Mouse (Mus musculus): ENCODE measurements around the gene Rpl11. TPM values are rescaled to one million over a fixed set of nuclear protein-coding genes. Genes with fewer than 3 reads are reported as not detected.
"Not testable (repeated sequence)": the region's sequence is repeated elsewhere in the genome, so short reads cannot be mapped to it uniquely, and the experiment has no call there.

Gene Rpl11
- total RNA-seq, 2 experiments from 2014 or later, result 996 to 1,580 TPM

GRCm38 (mm10) chr4:135985193-135985592 lies 68.0 kb downstream of the Rpl11 start:
- peak; percentile 77 for ATAC-seq (replicated peaks; ENCODE audit: poor library complexity)

- ATAC-seq (replicated peaks; ENCODE audit: poor library complexity), result no peak
Measured at GRCm38 (mm10) chr4:135984556-135984955, 68.7 kb downstream of the Rpl11 start.

GRCm38 (mm10) chr4:135981524-135982063 lies 71.6 kb downstream of the Rpl11 start:
- no peak for ATAC-seq (replicated peaks; ENCODE audit: poor library complexity)

GRCm38 (mm10) chr4:135980223-135980622 lies 73.0 kb downstream of the Rpl11 start:
- not testable (repeated sequence) for ATAC-seq (replicated peaks; ENCODE audit: poor library complexity)

Other genes starting within 250 kb of the Rpl11 start
- 195 and 208 TPM in 2 replicates for gene Srsf10, start 197.7 kb downstream of the Rpl11 start, total RNA-seq (2015)
- 200 and 240 TPM in 2 replicates for gene Srsf10, start 197.7 kb downstream of the Rpl11 start, total RNA-seq (2017)
- 151 TPM in 2 replicates for gene Pnrc2, start 179.6 kb downstream of the Rpl11 start, total RNA-seq (2015)
- gene Pnrc2, start 179.6 kb downstream of the Rpl11 start, total RNA-seq (2017), result 131 and 154 TPM in 2 replicates
- 6.5 and 7.0 TPM in 2 replicates for gene Cnr2, start 158.0 kb downstream of the Rpl11 start, total RNA-seq (2015)
- gene Cnr2, start 158.0 kb downstream of the Rpl11 start, total RNA-seq (2017), result 5.2 and 6.7 TPM in 2 replicates
- 27.9 and 39.3 TPM in 2 replicates for gene Fuca1, start 132.7 kb downstream of the Rpl11 start, total RNA-seq (2015)
- gene Fuca1, start 132.7 kb downstream of the Rpl11 start, total RNA-seq (2017), result 122 and 139 TPM in 2 replicates
- 51.4 and 52.1 TPM in 2 replicates for gene Hmgcl, start 107.0 kb downstream of the Rpl11 start, total RNA-seq (2015)
- gene Hmgcl, start 107.0 kb downstream of the Rpl11 start, total RNA-seq (2017), result 39.7 and 48.1 TPM in 2 replicates
- 4.4 and 5.2 TPM in 2 replicates for gene Gale, start 89.7 kb downstream of the Rpl11 start, total RNA-seq (2015)
- gene Gale, start 89.7 kb downstream of the Rpl11 start, total RNA-seq (2017), result 2.2 and 4.7 TPM in 2 replicates
- gene Lypla2, start 80.8 kb downstream of the Rpl11 start, total RNA-seq (2015), result 37.2 and 42.6 TPM in 2 replicates
- 15.7 and 21.9 TPM in 2 replicates for gene Lypla2, start 80.8 kb downstream of the Rpl11 start, total RNA-seq (2017)
- gene Pithd1, start 66.2 kb downstream of the Rpl11 start, total RNA-seq (2015), result 19.8 and 22.7 TPM in 2 replicates
- gene Pithd1, start 66.2 kb downstream of the Rpl11 start, total RNA-seq (2017), result 18.3 and 31.5 TPM in 2 replicates
- gene Eloa, start 31.7 kb downstream of the Rpl11 start, total RNA-seq (2015), result 55.2 and 58.2 TPM in 2 replicates
- 50.3 and 56.8 TPM in 2 replicates for gene Eloa, start 31.7 kb downstream of the Rpl11 start, total RNA-seq (2017)
- 0.44 and 1.4 TPM in 2 replicates for gene Id3, start 90.1 kb upstream of the Rpl11 start, total RNA-seq (2015)
- gene Id3, start 90.1 kb upstream of the Rpl11 start, total RNA-seq (2017), result 1.0 and 2.4 TPM in 2 replicates
- gene E2f2, start 119.0 kb upstream of the Rpl11 start, total RNA-seq (2015), result 5.6 and 7.5 TPM in 2 replicates
- gene E2f2, start 119.0 kb upstream of the Rpl11 start, total RNA-seq (2017), result 5.9 and 6.1 TPM in 2 replicates
- not detected in 2 replicates for gene Asap3, start 152.9 kb upstream of the Rpl11 start, total RNA-seq (2015)
- not detected in 2 replicates for gene Asap3, start 152.9 kb upstream of the Rpl11 start, total RNA-seq (2017)
- 0.10 TPM in 1 of 2 replicates, not detected in the other for gene Tcea3, start 194.3 kb upstream of the Rpl11 start, total RNA-seq (2015)
- 0.33 and 0.41 TPM in 2 replicates for gene Tcea3, start 194.3 kb upstream of the Rpl11 start, total RNA-seq (2017)
- 6.7 and 7.7 TPM in 2 replicates for gene Zfp46, start 231.3 kb upstream of the Rpl11 start, total RNA-seq (2015)
- 7.4 and 7.9 TPM in 2 replicates for gene Zfp46, start 231.3 kb upstream of the Rpl11 start, total RNA-seq (2017)